Mouse (Mus musculus): ENCODE data around the gene Pon1. TPM values are rescaled to one million over a fixed set of nuclear protein-coding genes. Genes with fewer than 3 reads are reported as not detected.
"Not testable (repeated sequence)": the region's sequence is repeated elsewhere in the genome, so short reads cannot be mapped to it uniquely, and the experiment has no call there.

Gene Pon1
- polyA plus RNA-seq (2012; rRNA removed) = not detected in 2 replicates

DNA sequence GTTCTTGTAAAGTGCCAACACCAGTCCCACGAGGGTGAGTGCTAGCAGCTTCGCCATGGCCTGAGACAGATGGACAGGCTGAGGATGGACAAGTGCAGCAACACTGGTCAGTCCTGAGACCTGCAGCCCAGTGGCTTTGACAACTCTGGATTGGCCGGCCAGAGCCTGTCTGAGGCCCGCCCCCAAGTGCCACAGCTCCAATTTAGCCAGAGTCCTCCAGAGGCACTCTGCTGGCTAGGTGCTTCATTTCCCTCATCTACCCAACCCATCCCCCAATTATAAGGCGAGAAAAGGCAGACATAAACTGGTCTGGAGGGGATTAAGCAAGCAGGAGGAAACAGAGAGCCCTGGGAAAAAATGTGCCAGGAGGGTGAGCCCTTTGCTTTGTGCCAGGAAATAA, at the start of gene Pon1:
Pon1 (minus strand) TSS at position 254 of the 400 bp plus-strand sequence.
- no peaks in the 10 kb centered on the region for H3K4me1 ChIP-seq (ENCODE audit: control insufficient read depth, insufficient read depth, low read length)
- no peak within 1 kb of the TSS for H3K27ac ChIP-seq (ENCODE audit: insufficient read depth, low read length)
- no peak within 1 kb of the TSS for H3K4me3 ChIP-seq (ENCODE audit: insufficient read depth, low read length)
- TF ChIP-seq CTCF (IDR thresholded peaks at IDR 0.05; ENCODE audit: extremely low read depth, insufficient read depth, low read length) (no peak), POLR2A (IDR thresholded peaks at IDR 0.05; ENCODE audit: extremely low read depth, insufficient read depth, low read length) (no peak)

DNA sequence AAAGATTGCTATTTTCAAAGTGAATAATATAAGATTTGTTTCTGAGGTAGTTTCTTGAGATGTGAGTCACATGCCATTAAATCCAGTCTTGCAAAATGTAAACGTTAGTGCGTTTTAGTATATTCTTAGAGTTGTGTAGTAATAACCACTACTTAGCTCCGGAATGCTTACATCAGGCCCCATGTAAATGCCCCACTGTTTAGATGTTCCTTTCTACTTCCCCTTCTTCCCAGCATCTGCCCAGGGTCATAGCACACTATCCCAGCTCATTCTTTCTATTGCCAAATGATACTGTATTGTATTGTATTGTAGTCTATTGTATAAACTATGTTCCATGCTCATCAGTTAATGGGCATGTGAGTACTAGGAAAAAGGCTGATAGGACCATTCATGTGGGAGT, 45.1 kb upstream of the Pon1 start:
- H3K27ac ChIP-seq (ENCODE audit: insufficient read depth, low read length) = no peak overlapping the region
- no peak overlapping the region for H3K4me3 ChIP-seq (ENCODE audit: insufficient read depth, low read length)
- no peak for TF ChIP-seq POLR2A (IDR thresholded peaks at IDR 0.05; ENCODE audit: extremely low read depth, insufficient read depth, low read length)
- TF ChIP-seq CTCF (IDR thresholded peaks at IDR 0.05; ENCODE audit: extremely low read depth, insufficient read depth, low read length) = no peak
- no peaks in the 10 kb centered on the region for H3K4me1 ChIP-seq (ENCODE audit: control insufficient read depth, insufficient read depth, low read length)

DNA sequence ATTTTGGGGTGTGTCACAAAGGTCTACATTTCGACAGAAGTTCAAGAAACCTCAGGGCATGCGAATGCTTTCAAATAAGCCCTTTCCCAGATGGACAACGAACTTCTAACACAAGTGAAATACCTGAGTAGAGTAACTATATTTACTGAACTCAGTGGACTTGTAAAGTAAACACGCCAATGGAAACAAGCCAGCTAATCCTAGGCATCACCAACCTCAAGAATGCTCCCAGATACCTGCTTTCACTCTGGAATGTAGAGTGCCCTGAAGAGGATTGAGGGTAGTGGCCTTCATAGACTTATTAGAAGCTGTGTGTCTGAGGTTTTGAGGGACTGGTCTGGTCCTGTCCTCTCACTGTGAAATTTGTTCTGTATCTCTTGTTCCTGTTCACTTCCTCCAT, 43.8 kb upstream of the Pon1 start:
- H3K4me1 ChIP-seq (ENCODE audit: control insufficient read depth, insufficient read depth, low read length) = no peaks in the 10 kb centered on the region
- H3K27ac ChIP-seq (ENCODE audit: insufficient read depth, low read length) = no peak overlapping the region
- H3K4me3 ChIP-seq (ENCODE audit: insufficient read depth, low read length) = no peak overlapping the region
- TF ChIP-seq POLR2A (IDR thresholded peaks at IDR 0.05; ENCODE audit: extremely low read depth, insufficient read depth, low read length) = no peak
- TF ChIP-seq CTCF (IDR thresholded peaks at IDR 0.05; ENCODE audit: extremely low read depth, insufficient read depth, low read length) = no peak

DNA sequence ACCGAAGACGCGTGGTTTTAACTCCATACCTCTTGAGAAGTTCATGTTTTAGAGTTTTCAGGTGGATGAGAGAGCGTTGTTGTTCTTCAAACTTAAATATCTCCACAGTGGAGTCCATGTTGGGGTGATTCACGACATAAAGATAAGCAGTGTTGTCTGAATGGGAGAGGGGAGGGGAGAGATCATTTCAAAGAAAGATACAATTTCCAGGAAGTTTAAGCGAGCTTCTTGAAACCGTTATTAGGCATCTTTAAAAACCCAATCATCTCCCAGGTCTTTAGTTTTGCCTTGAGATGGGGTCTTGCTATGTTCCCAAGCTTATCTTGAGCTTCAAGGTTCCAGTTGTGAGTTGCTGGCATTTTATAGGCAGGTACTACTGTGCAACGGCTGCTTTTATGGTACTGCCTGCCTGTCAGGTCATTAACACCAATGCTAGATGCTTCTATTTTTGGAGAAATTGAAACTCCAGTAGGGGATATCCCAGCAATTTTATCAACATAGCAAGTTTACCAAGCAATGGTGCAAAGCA, 43.2 kb upstream of the Pon1 start:
- Histone ChIP-seq H3K4me3 (ENCODE audit: insufficient read depth, low read length) (no peak overlapping the region), H3K4me1 (ENCODE audit: control insufficient read depth, insufficient read depth, low read length) (no peaks in the 10 kb centered on the region), H3K27ac (ENCODE audit: insufficient read depth, low read length) (no peak overlapping the region)
- no peak for TF ChIP-seq CTCF (IDR thresholded peaks at IDR 0.05; ENCODE audit: extremely low read depth, insufficient read depth, low read length)
- TF ChIP-seq POLR2A (IDR thresholded peaks at IDR 0.05; ENCODE audit: extremely low read depth, insufficient read depth, low read length) = no peak

DNA sequence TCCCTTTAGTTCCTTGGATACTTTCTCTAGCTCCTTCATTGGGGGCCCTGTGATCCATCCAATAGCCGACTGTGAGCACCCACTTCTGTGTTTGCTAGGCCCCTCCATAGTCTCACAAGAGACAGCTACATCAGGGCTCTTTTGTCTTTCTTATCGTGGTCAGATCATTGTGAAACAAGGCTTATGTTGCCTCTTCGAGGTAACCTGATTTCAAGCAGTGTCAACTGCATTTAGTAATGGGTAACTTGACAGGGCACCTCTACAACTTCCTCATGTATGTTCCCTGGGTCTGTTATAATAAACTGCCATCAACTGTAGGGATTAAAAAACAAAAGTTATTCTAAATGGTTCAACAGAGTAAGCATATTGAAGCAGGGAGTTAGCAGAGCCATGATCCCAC, 40.8 kb upstream of the Pon1 start:
- TF ChIP-seq POLR2A (IDR thresholded peaks at IDR 0.05; ENCODE audit: extremely low read depth, insufficient read depth, low read length) (no peak), CTCF (IDR thresholded peaks at IDR 0.05; ENCODE audit: extremely low read depth, insufficient read depth, low read length) (no peak)
- H3K27ac ChIP-seq (ENCODE audit: insufficient read depth, low read length) = no peak overlapping the region
- H3K4me1 ChIP-seq (ENCODE audit: control insufficient read depth, insufficient read depth, low read length) = no peaks in the 10 kb centered on the region
- H3K4me3 ChIP-seq (ENCODE audit: insufficient read depth, low read length) = no peak overlapping the region

DNA sequence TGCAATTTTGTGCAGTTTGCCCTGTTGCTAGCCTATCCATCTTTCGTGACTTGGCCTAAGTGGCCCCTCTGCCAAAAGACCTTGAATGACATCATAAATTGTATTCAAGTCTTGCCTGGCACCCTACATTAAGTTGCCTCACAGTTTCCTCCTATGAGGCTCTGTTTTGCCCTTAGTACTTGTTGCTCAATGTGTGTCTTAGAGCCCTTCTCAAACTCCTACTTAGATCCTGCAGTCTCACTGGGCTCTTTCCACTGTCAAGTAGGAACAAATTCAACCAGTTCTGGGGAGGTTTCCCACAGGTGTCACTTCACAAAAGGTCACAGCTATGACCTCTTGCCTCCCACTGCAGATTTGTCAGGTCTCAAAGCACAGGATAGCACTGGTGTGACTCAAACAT, 40.1 kb upstream of the Pon1 start:
- TF ChIP-seq POLR2A (IDR thresholded peaks at IDR 0.05; ENCODE audit: extremely low read depth, insufficient read depth, low read length) (no peak), CTCF (IDR thresholded peaks at IDR 0.05; ENCODE audit: extremely low read depth, insufficient read depth, low read length) (no peak)
- H3K4me3 ChIP-seq (ENCODE audit: insufficient read depth, low read length) = no peak overlapping the region
- no peaks in the 10 kb centered on the region for H3K4me1 ChIP-seq (ENCODE audit: control insufficient read depth, insufficient read depth, low read length)
- no peak overlapping the region for H3K27ac ChIP-seq (ENCODE audit: insufficient read depth, low read length)

DNA sequence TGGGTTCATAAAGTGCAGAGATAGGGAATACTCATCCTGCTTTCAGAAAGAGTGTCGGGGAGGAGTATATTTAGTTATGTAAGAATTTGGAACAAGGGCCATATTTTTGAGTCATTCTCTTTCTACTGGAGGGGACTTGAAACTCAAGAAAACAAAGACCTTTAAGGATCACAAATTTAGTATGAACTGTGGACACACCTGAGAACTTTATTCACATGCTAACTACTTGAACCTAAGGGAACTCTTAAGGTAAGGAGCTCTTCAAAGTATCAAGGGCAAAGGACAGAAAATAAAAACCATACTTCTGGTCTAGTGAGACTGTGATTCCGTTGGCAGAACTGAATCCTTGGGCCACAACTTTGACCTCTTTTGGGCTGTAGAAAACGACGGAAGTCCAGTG, 38.3 kb upstream of the Pon1 start:
- Histone ChIP-seq H3K4me3 (ENCODE audit: insufficient read depth, low read length) (no peak overlapping the region), H3K4me1 (ENCODE audit: control insufficient read depth, insufficient read depth, low read length) (no peaks in the 10 kb centered on the region), H3K27ac (ENCODE audit: insufficient read depth, low read length) (no peak overlapping the region)
- TF ChIP-seq CTCF (IDR thresholded peaks at IDR 0.05; ENCODE audit: extremely low read depth, insufficient read depth, low read length) (no peak), POLR2A (IDR thresholded peaks at IDR 0.05; ENCODE audit: extremely low read depth, insufficient read depth, low read length) (no peak)

DNA sequence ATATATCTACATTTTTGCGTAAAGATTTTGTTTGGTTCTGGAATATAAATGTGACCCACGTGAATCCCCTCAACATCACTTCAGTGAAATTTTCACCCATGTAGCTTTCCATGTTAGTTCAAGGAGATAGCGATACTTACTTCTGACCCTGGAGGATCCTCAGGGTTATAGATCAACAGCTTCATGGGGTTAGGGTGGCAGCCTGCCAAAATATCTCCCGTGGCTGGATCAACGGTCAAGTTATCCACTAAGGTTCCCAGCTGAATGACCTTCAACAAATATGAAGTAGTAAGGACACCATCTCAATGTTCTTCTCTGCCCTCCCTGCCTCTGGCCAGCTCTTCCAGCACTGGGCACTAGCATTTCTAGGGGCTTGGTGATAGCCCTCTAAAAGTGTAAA, 36.5 kb upstream of the Pon1 start:
- TF ChIP-seq CTCF (IDR thresholded peaks at IDR 0.05; ENCODE audit: extremely low read depth, insufficient read depth, low read length) (no peak), POLR2A (IDR thresholded peaks at IDR 0.05; ENCODE audit: extremely low read depth, insufficient read depth, low read length) (no peak)
- Histone ChIP-seq H3K4me1 (ENCODE audit: control insufficient read depth, insufficient read depth, low read length) (no peaks in the 10 kb centered on the region), H3K27ac (ENCODE audit: insufficient read depth, low read length) (no peak overlapping the region), H3K4me3 (ENCODE audit: insufficient read depth, low read length) (no peak overlapping the region)

DNA sequence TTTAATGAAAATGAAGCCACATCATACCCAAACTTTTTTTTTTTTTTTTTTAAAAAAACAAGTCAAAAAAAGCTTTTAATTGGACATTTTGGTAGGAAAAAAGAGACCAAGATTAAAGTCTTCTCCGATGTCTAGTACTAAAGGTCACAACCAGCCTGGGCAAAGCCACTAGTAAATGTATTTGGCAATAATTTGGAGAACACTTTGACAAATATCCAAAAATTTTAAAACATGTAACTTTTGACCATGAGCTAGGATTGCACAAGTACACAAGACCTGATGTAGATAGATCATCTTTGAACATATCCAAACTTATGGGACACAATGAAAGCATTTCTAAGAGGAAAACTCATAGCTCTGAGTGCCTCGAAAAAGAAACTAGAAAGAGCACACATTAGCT, 29.8 kb upstream of the Pon1 start:
- H3K4me1 ChIP-seq (ENCODE audit: control insufficient read depth, insufficient read depth, low read length); H3K4me3 ChIP-seq (ENCODE audit: insufficient read depth, low read length); H3K27ac ChIP-seq (ENCODE audit: insufficient read depth, low read length): not testable (repeated sequence)

DNA sequence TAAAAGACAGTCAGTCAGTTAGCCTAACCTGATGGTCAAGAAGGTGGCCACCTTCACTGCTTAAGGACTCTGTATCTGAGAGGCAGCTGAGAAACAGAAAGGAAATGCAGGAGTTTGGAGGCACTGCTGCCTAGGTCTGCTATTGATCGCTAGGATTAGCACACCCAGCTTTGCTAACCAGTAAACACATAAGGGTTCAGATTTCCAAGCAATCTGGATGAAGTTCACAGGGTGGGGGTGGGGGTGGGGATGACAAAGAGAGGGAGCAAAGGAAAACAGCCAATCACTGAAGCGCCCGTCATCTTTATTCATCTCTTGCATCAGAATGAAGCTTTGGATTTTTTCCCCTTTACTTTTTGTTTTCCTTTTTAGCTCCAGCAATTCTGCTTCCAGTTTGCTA, 28.3 kb upstream of the Pon1 start:
- Histone ChIP-seq H3K27ac (ENCODE audit: insufficient read depth, low read length) (no peak overlapping the region), H3K4me1 (ENCODE audit: control insufficient read depth, insufficient read depth, low read length) (no peaks in the 10 kb centered on the region), H3K4me3 (ENCODE audit: insufficient read depth, low read length) (no peak overlapping the region)
- TF ChIP-seq CTCF (IDR thresholded peaks at IDR 0.05; ENCODE audit: extremely low read depth, insufficient read depth, low read length) (no peak), POLR2A (IDR thresholded peaks at IDR 0.05; ENCODE audit: extremely low read depth, insufficient read depth, low read length) (no peak)

DNA sequence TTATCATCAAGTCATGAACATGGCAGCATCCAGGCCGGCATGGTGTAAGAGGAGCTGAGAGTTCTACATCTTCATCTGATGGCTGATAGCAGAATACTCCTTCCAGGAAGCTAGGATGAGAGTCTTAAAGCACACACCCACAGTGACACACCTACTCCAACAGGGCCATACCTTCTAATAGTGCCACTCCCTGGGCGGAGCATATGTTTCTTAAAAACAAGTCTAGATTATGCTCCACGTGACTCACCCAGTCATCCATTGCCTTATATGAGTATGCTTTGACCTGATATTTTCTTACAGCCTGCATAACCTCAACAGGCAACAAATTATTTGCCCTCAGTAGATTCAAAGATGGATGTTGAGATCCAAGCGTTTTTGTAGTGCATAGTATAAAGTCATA, 24.4 kb upstream of the Pon1 start:
- no peak overlapping the region for H3K4me3 ChIP-seq (ENCODE audit: insufficient read depth, low read length)
- no peak for TF ChIP-seq POLR2A (IDR thresholded peaks at IDR 0.05; ENCODE audit: extremely low read depth, insufficient read depth, low read length)
- no peak for TF ChIP-seq CTCF (IDR thresholded peaks at IDR 0.05; ENCODE audit: extremely low read depth, insufficient read depth, low read length)
- no peak overlapping the region for H3K27ac ChIP-seq (ENCODE audit: insufficient read depth, low read length)
- H3K4me1 ChIP-seq (ENCODE audit: control insufficient read depth, insufficient read depth, low read length) = no peaks in the 10 kb centered on the region
